Mouse (Mus musculus): ENCODE measurements around the gene Btn1a1. TPM values are rescaled to one million over a fixed set of nuclear protein-coding genes. Genes with fewer than 3 reads are reported as not detected.

The Btn1a1 gene
- polyA plus RNA-seq, 1 experiment: not detected

DNA sequence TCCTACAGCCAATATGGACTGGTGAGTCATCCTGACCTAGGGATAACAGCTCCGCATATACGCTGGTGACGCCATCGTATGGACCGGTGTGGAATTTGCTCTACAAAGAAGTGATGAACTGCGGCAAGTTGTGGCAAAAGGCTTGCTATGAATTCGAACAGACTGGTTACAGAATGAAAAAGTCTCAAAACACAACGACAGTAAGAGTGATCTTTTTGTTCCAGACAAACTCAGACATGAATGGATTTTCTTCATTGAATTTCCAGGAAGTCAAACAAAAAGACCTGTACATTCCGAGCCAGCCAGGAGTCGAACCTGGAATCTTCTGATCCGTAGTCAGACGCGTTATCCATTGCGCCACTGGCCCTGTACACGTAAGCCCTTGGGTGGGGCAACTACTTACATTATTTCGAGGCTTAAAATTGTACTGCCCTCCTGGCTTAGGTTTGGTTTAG is 19.2 kb downstream of the Btn1a1 start:
- Histone ChIP-seq H3K4me3 (replicated peaks; ENCODE audit: extremely low read depth, low read depth, low read length) (peak overlapping the region; percentile 73), H3K4me1 (ENCODE audit: control insufficient read depth, insufficient read depth, low read length) (no peaks in the 10 kb centered on the region; the same call in 1 of the 2 replicates)
- WGBS: under 1% methylated on average over 16 of the region's 16 CpGs
- no peak for TF ChIP-seq CTCF (IDR thresholded peaks at IDR 0.05; ENCODE audit: insufficient read depth, low read length)
- TF ChIP-seq POLR2A (IDR thresholded peaks at IDR 0.05; ENCODE audit: borderline replicate concordance, extremely low read depth, low read depth, low read length): no peak
- DNase-seq: peak; percentile 80

DNA sequence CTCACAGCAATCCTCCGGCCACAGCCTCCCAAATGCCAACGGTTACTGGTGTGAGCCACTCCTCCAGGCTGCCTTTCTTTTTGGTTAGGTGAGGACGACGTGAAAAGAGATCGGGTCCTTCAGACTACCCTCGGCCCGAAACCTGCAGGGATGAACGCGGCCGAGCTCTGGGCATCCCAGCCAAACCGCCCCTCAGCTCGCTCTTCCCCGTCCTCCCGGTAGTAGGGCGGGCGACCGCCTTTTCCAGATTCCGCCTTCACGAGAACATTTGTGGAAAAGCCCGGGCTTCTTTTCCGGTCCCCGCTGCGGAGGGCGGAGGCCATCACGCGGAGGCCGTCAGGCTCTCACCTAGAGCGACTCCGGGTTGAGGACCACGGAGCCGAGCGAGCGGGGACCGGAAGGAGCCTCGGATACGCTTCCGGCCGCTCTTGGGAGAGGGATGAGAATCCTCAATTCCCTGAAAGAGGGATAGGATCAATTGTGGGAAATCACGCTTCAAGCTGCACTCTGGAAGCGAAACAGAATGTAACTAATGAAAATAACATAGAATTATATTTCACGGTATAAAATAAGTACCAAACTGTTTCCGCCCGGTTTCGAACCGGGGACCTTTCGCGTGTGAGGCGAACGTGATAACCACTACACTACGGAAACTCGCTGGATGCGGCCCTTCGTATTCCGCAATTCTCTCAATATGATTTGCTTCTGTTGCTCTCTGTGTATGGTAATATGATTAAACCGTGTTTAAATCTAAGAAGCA is 20.0 kb downstream of the Btn1a1 start:
- Histone ChIP-seq H3K4me3 (replicated peaks; ENCODE audit: extremely low read depth, low read depth, low read length) (peak overlapping the region; percentile 70), H3K4me1 (ENCODE audit: control insufficient read depth, insufficient read depth, low read length) (no peaks in the 10 kb centered on the region; the same call in 1 of the 2 replicates)
- peak; percentile 93 for DNase-seq
- under 1% methylated on average over 55 of the region's 55 CpGs for WGBS
- TF ChIP-seq CTCF (IDR thresholded peaks at IDR 0.05; ENCODE audit: insufficient read depth, low read length) (no peak), POLR2A (IDR thresholded peaks at IDR 0.05; ENCODE audit: borderline replicate concordance, extremely low read depth, low read depth, low read length) (peak; percentile 36; the same call in 1 of the 2 replicates)

GRCm38 (mm10) chr13:23445156-23445555 is 20.5 kb downstream of the Btn1a1 start:
- no peaks in the 10 kb centered on the region; the same call in 1 of the 2 replicates for H3K4me1 ChIP-seq (ENCODE audit: control insufficient read depth, insufficient read depth, low read length)
- TF ChIP-seq POLR2A (IDR thresholded peaks at IDR 0.05; ENCODE audit: borderline replicate concordance, extremely low read depth, low read depth, low read length) (no peak), CTCF (IDR thresholded peaks at IDR 0.05; ENCODE audit: insufficient read depth, low read length) (no peak)
- peak overlapping the region; percentile 70 for H3K4me3 ChIP-seq (replicated peaks; ENCODE audit: extremely low read depth, low read depth, low read length)
- WGBS: 4% methylated on average over 10 of the region's 10 CpGs
- DNase-seq: no peak

DNA sequence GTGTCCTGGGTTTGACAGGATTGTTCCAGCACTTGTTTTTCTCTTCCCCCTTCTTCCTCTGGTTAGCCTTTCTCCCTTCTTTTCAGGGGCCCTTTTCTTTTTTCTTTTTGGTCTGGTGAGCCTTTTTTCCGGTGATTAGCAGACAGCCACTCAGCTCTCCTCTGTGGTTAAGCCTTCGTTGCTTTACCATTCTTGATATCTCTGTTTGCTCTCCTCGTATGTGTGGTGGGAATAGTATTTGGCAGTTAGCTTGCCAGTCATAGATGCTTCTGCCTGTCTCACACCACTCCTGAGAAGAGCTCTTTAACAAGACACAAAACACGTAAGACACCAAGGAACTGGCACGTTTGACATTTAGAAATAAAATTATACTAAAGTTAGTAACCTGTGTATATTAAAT is 21.2 kb downstream of the Btn1a1 start:
- no peak overlapping the region for H3K4me3 ChIP-seq (replicated peaks; ENCODE audit: extremely low read depth, low read depth, low read length)
- no peak for DNase-seq
- WGBS: 62% methylated on average over 5 of the region's 5 CpGs

GRCm38 (mm10) chr13:23439901-23440300 is 25.8 kb downstream of the Btn1a1 start:
- 77% methylated on average over 10 of the region's 10 CpGs for WGBS
- TF ChIP-seq POLR2A (IDR thresholded peaks at IDR 0.05; ENCODE audit: borderline replicate concordance, extremely low read depth, low read depth, low read length) (no peak), CTCF (IDR thresholded peaks at IDR 0.05; ENCODE audit: insufficient read depth, low read length) (no peak)
- no peak for DNase-seq
- Histone ChIP-seq H3K4me1 (ENCODE audit: control insufficient read depth, insufficient read depth, low read length) (no peaks in the 10 kb centered on the region), H3K4me3 (replicated peaks; ENCODE audit: extremely low read depth, low read depth, low read length) (no peak overlapping the region)

More for the DNA sequence above, 21.2 kb downstream of the Btn1a1 start:
- TF ChIP-seq POLR2A (IDR thresholded peaks at IDR 0.05; ENCODE audit: borderline replicate concordance, extremely low read depth, low read depth, low read length): no peak
- no peak for TF ChIP-seq CTCF (IDR thresholded peaks at IDR 0.05; ENCODE audit: insufficient read depth, low read length)
- no peaks in the 10 kb centered on the region for H3K4me1 ChIP-seq (ENCODE audit: control insufficient read depth, insufficient read depth, low read length)

GRCm38 (mm10) chr13:23438521-23438920 is 27.2 kb downstream of the Btn1a1 start:
- WGBS: 2% methylated on average over 7 of the region's 7 CpGs
- DNase-seq: peak; percentile 25

DNA sequence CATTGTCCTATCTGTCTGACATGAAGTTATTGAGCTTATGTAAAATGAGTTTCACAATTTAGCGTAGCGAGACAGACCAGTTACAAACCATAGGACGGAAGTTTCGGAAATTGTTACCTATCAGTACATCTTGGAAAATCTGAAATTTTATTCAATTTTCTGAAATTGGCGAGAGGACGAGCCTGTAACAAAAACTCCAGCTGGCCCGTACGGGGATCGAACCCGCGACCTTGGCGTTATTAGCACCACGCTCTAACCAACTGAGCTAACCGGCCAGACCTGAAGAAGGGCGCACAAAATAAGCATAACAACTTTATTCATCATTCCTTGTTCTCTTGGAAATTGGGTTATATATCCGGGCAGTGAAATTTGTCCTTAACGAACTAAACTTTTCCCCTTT is 27.8 kb downstream of the Btn1a1 start:
- TF ChIP-seq POLR2A (IDR thresholded peaks at IDR 0.05; ENCODE audit: borderline replicate concordance, extremely low read depth, low read depth, low read length) (no peak), CTCF (IDR thresholded peaks at IDR 0.05; ENCODE audit: insufficient read depth, low read length) (no peak)
- WGBS: under 1% methylated on average over 17 of the region's 17 CpGs

More at GRCm38 (mm10) chr13:23438521-23438920, 27.2 kb downstream of the Btn1a1 start:
- TF ChIP-seq CTCF (IDR thresholded peaks at IDR 0.05; ENCODE audit: insufficient read depth, low read length): no peak
- Histone ChIP-seq H3K4me3 (replicated peaks; ENCODE audit: extremely low read depth, low read depth, low read length) (peak overlapping the region; percentile 58), H3K4me1 (ENCODE audit: control insufficient read depth, insufficient read depth, low read length) (no peaks in the 10 kb centered on the region)

DNA sequence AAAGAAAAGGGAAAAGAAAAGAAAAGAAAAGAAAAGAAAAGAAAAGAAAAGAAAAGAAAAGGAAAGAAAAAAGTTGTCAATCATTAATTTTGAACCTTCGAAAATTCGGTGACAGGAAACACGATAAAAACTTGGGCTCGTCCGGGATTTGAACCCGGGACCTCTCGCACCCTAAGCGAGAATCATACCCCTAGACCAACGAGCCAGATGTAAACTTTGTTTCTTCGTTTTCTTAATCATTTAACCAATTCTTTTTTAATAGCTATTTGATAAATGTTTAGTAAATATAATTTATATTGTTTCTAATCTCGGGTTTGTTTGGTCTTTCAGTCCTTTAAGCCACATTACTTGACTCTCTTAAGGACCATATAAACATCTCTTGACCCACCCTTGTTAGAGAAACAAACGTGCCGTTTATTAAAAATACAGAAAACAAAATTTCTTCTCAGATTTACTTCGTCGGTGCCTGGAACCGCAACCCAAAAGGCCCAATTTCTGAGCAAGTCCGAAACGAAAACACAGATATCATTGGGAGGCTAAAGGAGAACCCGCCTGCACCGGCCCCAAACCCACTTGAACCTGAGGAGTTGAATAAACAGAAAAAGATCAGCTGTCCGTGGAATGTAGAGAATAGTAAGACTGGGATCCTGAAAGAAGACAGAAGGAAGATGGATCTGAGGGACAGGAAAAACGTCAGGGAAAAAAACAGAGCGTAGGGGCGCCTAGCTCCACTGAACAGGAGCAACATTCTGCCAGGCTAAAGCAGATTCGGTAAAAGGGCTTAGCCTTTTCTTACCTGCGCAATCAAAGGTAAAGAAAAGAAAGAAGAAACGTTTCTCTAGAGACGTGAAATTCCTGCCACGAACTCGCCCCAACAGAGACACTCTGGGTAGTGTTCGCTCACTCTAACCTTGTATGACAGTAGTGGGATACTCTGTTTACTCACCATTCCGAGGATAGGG is 28.6 kb downstream of the Btn1a1 start:
- WGBS: 1% methylated on average over 32 of the region's 32 CpGs
- peak; percentile 55 for DNase-seq

More for the DNA sequence above, 27.8 kb downstream of the Btn1a1 start:
- peak overlapping the region; percentile 90 for H3K4me3 ChIP-seq (replicated peaks; ENCODE audit: extremely low read depth, low read depth, low read length)
- peak; percentile 86 for DNase-seq
- 0 out of 2 replicates have a peak, but pooled peaks cover 2% of the 10 kb centered on the region for H3K4me1 ChIP-seq (ENCODE audit: control insufficient read depth, insufficient read depth, low read length)

DNA sequence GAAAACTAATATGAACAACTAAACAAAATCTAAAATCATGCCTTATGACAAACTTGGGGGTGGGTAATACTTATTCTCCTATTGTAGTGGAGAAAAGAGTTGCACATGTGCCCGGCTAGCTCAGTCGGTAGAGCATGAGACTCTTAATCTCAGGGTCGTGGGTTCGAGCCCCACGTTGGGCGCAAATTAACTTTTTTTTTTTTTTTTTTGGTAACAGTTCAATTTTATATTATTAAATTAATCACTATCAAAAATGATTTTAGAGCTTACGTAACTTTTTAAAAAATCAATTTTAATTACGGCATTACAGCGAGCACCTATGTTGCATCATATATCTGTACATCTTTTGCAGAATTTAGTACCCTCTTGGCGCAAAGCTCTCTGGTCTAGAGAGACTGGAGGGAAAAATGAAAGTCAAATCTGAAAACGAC is 29.5 kb downstream of the Btn1a1 start:
- TF ChIP-seq CTCF (IDR thresholded peaks at IDR 0.05; ENCODE audit: insufficient read depth, low read length) (no peak), POLR2A (IDR thresholded peaks at IDR 0.05; ENCODE audit: borderline replicate concordance, extremely low read depth, low read depth, low read length) (no peak)
- H3K4me1 ChIP-seq (ENCODE audit: control insufficient read depth, insufficient read depth, low read length): 0 out of 2 replicates have a peak, but pooled peaks cover 2% of the 10 kb centered on the region
- WGBS: 3% methylated on average over 11 of the region's 11 CpGs
- H3K4me3 ChIP-seq (replicated peaks; ENCODE audit: extremely low read depth, low read depth, low read length): no peak overlapping the region
- no peak for DNase-seq

More for the DNA sequence above, 28.6 kb downstream of the Btn1a1 start:
- 0 out of 2 replicates have a peak, but pooled peaks cover 2% of the 10 kb centered on the region for H3K4me1 ChIP-seq (ENCODE audit: control insufficient read depth, insufficient read depth, low read length)
- TF ChIP-seq CTCF (IDR thresholded peaks at IDR 0.05; ENCODE audit: insufficient read depth, low read length): no peak
- no peak for TF ChIP-seq POLR2A (IDR thresholded peaks at IDR 0.05; ENCODE audit: borderline replicate concordance, extremely low read depth, low read depth, low read length)
- peak overlapping the region; percentile 90 for H3K4me3 ChIP-seq (replicated peaks; ENCODE audit: extremely low read depth, low read depth, low read length)
